Mouse (Mus musculus) spleen, postnatal 14 days (tissue): ENCODE measurements around the gene Epb41l3.

ENCODE experiments used
- DNase-seq, 2 experiments: peaks; one replicate each; pipeline ENCODE4 v3.0.0; 2021 to 2022; ENCODE audit warnings: low spot score in 2 of 2

Gene Epb41l3

DNA sequence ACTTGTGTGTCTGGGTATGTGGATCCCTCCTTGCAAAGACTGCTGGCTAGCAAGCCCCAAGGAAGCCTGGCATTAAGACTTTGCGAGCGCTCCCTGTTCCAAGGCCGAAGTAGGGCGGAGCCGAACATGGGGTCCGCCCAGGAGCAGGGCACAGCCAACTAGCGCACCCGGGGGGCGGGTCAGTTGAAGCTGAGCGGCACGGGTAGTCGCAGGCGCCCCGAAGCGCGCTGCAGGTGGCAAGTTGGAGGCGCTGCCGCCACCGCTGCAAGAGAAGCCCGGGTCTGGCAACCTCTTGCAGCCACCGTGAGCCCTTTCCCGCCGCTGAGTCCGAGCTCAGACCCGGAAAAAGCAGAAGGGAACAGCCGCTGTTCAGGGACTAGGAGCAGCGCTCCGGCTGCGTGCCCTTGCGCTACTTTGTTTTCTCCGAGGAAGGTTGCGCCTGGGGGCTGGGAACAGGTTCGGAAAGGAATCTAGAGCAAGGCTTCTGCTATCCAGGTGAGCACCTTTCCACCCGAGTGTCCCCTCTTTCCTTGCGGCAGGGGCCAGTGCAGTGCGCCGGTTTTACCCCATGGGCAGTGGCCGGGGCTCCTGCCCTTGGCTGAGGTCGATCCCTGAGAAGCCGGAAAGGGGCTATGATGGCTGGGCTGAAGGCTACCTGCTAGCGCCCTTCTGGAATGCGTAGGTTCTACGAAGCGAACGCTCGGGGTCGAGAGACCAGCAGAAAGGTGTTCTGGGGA lies at the start of gene Epb41l3:
Gene Epb41l3, plus strand, starts transcription at position 183 of the 737 bp plus-strand sequence.
- no peak for DNase-seq

DNA sequence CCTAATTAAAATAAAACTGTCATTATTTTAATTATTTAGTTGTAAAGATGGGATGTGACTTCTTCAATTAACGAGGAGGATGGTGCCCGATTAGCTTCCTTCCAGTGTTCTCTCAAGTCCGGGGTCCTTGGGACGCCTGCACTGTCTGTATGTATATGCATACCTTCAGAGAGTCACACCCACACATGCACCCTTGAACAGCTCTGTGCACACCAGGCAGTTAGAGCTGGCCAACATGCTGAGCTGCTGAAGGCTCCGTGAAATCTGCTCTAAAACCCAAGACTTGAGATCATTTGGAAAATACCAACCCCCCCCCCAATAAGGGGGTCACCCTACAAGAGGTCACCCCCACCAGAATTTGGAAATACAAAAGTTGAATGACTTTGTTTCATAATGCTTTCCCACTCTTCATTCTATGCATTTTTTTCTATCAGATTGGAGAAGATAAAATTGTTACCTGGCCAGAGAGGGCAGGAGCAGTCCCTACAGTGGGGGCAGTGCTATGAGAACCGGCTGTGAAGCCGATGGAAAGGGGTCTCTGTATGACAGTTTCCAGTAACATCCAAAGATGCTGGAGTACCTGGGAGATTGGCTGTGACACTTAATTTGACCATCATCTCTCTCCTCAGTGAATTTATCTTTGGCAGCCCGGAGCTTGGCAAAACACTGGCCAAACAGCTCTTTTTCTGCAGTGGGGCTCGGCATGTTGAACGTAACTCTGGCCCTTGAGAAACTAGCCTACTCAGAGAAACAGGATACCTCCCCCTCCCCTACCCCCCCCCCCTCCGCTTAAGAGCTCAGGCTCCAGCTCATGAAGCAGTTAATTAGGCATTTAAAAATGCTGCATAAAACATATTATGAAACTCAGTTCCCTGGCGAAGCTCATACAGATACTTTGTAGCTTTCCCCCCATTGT lies 36.5 kb upstream of the Epb41l3 start:
- DNase-seq, result no peak

DNA sequence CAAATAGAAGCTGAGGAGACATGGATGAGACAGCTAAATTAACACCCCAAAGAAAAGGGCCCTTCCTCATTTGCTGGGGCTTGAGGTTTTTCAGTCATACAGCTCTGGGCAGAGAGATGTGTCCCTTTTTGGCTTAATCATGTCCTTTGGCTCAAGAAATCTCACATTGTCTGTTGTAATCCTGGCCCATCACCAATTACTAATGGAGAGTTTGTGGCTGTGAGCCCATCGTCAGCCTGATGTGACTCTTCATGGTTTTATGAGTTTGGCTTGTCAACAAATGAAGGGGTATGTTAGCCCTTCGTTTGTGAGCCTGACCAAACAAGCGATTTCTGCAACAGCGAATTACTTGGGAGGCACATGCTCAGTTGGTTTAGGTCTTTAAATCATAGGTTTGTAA lies 34.0 kb upstream of the Epb41l3 start:
- DNase-seq, result no peak

DNA sequence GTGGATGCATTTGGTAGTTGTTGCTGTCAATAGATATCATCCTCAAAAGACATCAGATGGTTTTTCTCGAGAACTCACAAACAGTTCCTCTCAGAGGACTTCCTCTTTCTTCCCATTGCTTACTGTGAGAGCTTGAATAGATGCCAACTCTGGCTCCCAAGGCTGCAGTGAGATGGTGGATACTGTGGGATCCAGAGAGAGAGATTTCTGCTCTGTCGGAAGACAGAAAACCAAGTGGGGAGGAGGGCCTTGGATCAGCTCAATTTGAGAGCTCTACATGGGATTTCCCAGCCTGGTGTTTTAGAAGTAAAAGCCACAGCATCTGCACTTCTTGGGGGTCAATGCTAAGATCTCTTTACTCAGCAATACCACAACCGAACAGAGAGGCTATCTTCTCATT lies 26.7 kb upstream of the Epb41l3 start:
- DNase-seq, result no peak

DNA sequence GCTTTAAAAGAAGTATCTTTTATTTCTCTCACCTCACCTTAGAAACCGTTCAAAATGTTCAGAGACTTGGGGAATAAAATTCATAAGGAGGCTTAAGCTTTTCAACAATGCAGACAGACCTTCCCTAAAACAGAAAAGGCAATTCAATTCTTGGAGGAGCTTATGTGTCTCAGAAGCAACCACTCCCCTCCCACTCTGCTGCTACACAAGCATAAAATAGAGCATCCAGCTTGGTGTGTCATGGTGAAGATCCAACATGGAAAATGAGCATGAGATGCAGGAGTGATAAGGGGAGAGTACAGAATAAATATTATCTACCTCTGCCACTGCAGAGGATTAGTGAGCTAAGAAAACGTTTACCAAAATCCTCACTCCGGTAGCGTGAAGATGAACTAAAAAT lies 21.5 kb upstream of the Epb41l3 start:
- DNase-seq, result no peak

DNA sequence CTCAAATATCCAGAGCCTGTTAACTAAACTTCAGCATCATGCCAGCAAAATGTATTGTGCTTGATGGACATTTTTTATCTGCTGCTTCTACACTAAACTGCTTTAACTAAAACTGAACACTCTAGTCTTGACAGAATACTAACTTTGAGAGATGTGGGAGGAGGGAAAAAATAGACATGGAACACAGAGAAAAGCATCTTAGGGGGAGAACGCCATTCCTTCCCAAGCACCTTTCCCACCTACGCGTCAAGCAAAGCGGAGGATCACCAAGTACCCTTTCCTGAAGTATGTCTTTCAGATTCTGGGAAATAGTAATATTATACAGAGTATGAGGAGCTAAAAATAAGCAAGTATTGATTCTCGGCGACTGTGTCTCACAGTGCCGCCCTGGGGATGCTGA lies 15.7 kb upstream of the Epb41l3 start:
- DNase-seq, result no peak

- DNase-seq, result no peak
Observed at GRCm38 (mm10) chr17:69060388-69060787, 15.1 kb upstream of the Epb41l3 start.

DNA sequence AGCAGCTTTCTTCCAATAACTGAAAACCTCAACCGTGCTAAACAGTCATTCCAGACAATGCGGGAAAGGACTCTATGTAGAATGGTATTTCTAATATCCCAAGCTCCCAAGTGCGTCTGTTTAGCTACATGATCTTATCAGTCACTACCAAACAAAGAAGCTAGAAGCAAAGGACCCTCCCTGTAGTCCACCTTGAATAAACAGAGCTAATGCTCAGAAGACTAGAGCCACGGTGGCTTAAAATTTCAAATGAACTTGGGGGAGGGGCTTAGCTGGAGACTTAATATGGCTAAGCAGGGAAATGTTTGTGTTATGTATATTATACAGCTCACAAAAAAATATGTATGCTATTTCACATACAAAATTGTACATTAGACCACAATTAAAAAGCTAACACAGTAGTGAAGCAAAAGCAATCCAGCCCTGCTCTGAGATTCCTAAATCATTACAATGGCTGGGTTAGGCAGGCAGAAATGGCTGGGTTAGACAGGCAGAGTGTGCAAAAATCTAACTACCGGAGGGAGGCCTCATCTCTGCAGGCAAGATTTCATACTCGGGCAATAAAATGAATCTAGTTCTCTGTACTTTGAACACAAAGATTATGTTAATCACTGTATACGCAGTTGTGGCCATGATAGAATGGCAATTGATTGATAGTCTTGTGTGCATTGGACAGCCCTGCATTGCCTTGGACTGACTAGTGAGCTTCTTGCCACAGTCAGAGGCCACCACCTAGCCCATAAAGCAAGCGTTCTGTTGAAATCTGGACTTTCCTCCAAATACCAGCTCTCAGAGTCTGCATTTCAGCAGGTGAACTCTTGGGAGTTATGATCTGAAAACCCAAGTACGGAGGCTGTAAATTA lies 13.4 kb upstream of the Epb41l3 start:
- no peak for DNase-seq

GRCm38 (mm10) chr17:69067937-69068739 lies 7.3 kb upstream of the Epb41l3 start:
- no peak for DNase-seq

DNA sequence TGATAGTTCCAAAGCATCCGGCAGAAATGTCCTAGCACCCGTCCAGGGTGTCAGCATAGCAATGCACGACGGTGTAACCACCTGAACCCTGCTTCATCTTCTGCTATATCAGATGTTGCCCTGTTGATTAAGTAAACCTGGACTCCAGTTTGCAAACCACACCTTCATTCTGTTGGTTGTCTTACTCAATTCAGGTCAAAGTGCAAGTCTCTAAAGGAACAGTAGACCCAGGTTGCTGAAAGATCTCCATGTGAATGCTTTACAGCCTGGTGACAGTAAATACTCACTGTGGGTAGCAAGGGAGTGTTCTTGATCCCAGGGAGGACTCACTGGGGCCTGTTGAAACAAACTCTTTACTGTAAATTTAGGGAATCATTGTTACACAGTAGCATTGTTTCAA lies 1.4 kb upstream of the Epb41l3 start:
- DNase-seq, result no peak

- DNase-seq, result no peak
Observed at GRCm38 (mm10) chr17:69076238-69076625, 749 bp downstream of the Epb41l3 start.

GRCm38 (mm10) chr17:69076747-69077543 lies 1.5 kb downstream of the Epb41l3 start:
- no peak for DNase-seq

DNA sequence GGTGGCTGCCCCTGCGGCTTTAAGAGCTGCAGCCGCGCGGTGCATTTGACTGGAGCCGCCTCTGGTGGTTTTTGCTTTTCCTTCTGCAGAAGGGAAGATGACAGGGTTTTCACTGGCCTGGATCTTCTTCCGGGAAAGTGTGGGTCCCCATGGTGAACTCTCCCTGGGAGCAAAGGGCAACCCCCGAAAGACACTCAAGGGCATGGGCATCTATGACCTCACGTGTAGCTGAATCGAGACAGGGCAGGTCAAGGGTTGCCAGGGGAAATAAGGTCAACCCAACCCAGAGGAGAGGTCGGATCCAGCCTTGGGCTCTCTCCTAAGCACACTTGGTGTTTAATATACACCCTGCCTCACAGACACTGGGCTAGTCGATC lies 2.0 kb downstream of the Epb41l3 start:
- no peak for DNase-seq

DNA sequence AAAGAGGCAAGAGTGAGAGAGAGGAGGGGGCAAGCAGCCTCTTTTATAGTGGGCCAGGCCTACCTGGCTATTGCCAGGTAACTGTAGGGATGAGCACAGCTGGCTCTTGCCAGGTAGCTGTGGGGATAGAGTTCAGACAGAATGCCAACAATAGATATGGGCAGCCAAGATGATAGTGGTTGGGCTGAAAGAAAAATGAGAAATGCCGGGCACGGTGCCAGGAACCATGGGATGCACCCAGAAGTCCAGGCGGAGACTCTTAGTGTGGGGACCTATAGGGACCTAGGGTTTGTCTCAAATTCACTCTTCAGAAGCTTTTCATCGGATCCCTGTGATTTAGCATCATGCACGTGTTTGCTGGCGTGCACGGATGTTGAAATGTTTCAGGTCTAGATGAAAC lies 6.8 kb downstream of the Epb41l3 start:
- no peak for DNase-seq

DNA sequence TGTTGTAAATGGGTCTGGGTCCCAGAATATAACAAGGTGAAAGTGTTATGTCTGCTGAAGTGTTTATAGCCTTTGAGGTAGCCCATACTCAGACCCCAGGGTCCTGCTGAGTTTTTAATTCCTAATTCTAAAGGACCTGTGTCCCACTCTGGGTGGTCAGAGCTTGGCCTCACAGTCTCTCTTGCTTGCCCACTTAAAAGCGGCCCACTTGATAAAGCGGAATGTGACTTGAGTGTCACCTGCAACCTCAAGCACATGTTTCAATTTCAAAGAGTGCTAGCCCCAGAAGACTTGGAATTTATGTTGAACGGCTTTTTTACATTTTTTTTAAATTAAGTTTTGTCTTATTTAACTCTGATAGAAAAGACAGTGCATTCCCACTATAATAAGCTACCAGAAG lies 16.1 kb downstream of the Epb41l3 start:
- DNase-seq, result no peak

GRCm38 (mm10) chr17:69097068-69097467 lies 21.6 kb downstream of the Epb41l3 start:
- no peak for DNase-seq

GRCm38 (mm10) chr17:69097955-69098354 lies 22.5 kb downstream of the Epb41l3 start:
- DNase-seq, result no peak

DNA sequence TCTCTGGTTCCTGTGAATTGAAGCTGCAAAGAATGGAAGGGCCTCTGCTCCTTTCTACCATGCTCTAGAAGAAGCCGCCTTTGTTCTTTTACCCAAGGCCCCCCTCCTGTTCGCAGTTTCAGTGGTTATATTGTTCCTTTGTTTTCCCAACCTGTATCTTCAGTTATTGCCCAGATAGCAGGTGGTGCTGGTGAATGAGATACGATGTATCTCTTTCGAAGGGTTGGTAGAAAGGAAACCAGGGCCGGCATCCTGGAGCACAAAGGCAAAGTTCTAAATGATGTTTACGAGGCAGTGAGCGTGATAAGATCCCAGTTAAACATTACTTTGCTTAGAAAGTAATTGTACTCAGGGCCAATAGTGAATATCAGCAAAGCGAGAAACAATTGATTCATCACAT lies 27.8 kb downstream of the Epb41l3 start:
- DNase-seq, result no peak

DNA sequence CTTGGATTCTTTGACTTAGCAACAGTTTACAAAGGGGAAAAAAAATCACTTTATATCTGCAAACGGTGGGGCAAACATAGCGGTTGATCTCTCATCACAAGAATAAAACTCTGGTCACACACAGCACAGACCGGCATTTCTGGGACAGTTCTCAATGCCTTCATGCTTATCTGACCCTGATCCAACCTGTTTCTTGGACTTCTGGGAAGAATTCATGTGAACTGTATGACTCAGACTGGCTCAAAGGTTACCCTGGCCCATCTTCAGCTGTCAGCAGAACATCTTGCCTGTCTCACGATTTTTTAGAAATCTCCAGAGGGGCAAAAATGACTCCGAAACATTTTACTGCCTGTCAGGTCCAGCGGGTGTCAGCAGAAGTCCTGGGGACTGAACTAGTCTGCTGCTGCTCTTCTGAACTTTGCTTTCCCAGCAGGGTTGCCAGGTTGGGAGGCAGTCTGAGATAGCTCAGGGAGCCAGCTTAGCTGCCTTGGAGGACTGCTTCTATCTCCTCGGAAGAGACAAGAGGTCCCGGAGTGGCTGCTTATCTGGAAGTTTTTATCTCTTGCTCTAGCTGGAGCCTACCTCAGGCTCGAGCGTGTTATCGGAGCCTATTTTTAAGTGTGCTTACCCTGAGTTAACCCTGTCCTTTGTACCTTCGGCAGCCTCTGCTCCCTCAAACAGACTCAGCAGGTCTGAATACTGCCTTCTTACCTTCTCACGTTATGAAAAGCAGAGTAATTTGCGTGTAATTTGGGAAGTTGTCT lies 29.7 kb downstream of the Epb41l3 start:
- no peak for DNase-seq
